In the genomic region with DNA sequence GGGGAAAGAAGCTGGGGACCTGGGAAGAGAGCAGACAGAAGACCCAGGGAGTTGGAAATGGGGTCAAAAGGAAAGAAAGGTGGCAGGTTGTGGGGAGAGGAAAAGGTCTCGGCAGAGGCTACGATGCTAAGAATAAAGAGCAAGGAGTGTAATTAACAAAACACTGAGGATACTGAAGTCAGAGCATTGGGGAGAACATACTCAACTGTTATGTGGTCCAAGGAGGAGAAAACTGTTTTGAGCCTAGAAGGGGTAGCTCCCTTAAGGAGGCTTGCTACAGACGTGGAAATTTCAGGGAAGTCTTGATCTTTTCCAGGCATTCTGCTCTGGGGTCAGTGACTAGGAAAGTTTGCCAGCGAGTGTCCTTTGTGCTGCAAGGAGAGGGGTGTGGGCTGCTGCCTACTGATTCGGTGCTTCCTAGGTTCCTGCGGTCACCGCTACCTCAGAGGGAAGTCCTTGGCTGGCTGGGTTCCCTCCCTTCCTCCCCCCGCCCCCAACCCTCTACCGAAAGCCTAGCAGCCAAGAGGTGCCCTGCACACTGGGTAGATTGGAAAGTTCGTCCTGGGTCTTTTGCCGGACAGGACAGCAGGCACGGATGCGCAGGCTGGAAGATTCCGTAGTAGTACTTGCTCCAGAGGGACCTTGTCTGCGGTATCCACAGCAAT, we compare ENCODE assay signal across 8 mouse cellular contexts. TPM values are rescaled to one million over a fixed set of nuclear protein-coding genes. Genes with fewer than 3 reads are reported as not detected.
DNase-seq lines count a peak whose midpoint lies in the region; ATAC-seq lines count a peak whose summit lies in the region.

No protein-coding gene starts in this region.

- H3K36me3 ChIP-seq in intestine, embryonic 14.5 days (ENCODE audit: control insufficient read depth, insufficient read depth, low read length): no peaks in the 10 kb centered on the region
- H3K36me3 ChIP-seq in neural tube, embryonic 12.5 days: no peaks in the 10 kb centered on the region

- ATAC-seq in intestine, embryonic 14.5 days (replicated peaks; ENCODE audit: low FRiP score, low TSS enrichment, low read depth): no peak
- ATAC-seq in neural tube, embryonic 12.5 days (ENCODE audit: low FRiP score, low read depth): peak; percentile 17
- ATAC-seq in CD4-positive, CD25-positive, alpha-beta regulatory T cell, adult 4 months: no peak

- H3K9ac ChIP-seq in intestine, embryonic 14.5 days (ENCODE audit: low read length): no peak overlapping the region
- peak overlapping the region; percentile 90 for H3K9ac ChIP-seq in neural tube, embryonic 12.5 days

- DNase-seq in heart, adult 11 months: peak; percentile 50
- no peak for DNase-seq in heart, adult 18-20 months
- DNase-seq in ES-CJ7 (ENCODE audit: low read depth, low spot score): peak; percentile 5
- DNase-seq in embryo, embryonic 11 days: peak; percentile 51
- peak; percentile 52 for DNase-seq in intestine, embryonic 14.5 days (ENCODE audit: low spot score)
- no peak for DNase-seq in layer of hippocampus, postnatal 36 days

- no peak overlapping the region for H3K27ac ChIP-seq in intestine, embryonic 14.5 days (ENCODE audit: low read depth)
- peak overlapping the region; percentile 81 for H3K27ac ChIP-seq in neural tube, embryonic 12.5 days

- H3K27me3 ChIP-seq in intestine, embryonic 14.5 days (replicated peaks; ENCODE audit: control insufficient read depth, insufficient read depth, low read length): peaks cover 23% of the 10 kb centered on the region
- no peaks in the 10 kb centered on the region for H3K27me3 ChIP-seq in neural tube, embryonic 12.5 days (replicated peaks)

- H3K9me3 ChIP-seq in intestine, embryonic 14.5 days (ENCODE audit: control insufficient read depth, low read length): no peaks in the 10 kb centered on the region
- H3K9me3 ChIP-seq in neural tube, embryonic 12.5 days: no peaks in the 10 kb centered on the region

- H3K4me1 ChIP-seq in intestine, embryonic 14.5 days (replicated peaks; ENCODE audit: control insufficient read depth, insufficient read depth, low read length): no peaks in the 10 kb centered on the region; the same call in 1 of the 2 replicates
- peaks cover 21% of the 10 kb centered on the region for H3K4me1 ChIP-seq in neural tube, embryonic 12.5 days

- WGBS in intestine, embryonic 14.5 days: 3% methylated on average over 15 of the region's 15 CpGs
- under 1% methylated on average over 15 of the region's 15 CpGs for WGBS in neural tube, embryonic 12.5 days

- peak overlapping the region; percentile 55 for H3K4me3 ChIP-seq in intestine, embryonic 14.5 days (ENCODE audit: low read depth, low read length)
- H3K4me3 ChIP-seq in neural tube, embryonic 12.5 days: peak overlapping the region; percentile 88

- peak overlapping the region; percentile 96 for H3K4me2 ChIP-seq in intestine, embryonic 14.5 days (ENCODE audit: low read length)
- peak overlapping the region; percentile 65 for H3K4me2 ChIP-seq in neural tube, embryonic 12.5 days (replicated peaks)

RNA-seq across cellular contexts. Expression of a gene that starts 1.2 kb away (rescaled TPM):
- under 1 TPM; 0.08 to 0.22 TPM for total RNA-seq in heart, adult 18-20 months (2021)
- 6.3 and 6.4 TPM in 2 replicates for polyA plus RNA-seq in intestine, embryonic 14.5 days (2014; fragmentation: Nextera tagmentation; extraction: Ambion mirVana)
- 104 and 119 TPM in 2 replicates for polyA plus RNA-seq in neural tube, embryonic 12.5 days (2016; fragmentation: Nextera tagmentation; extraction: Ambion mirVana)
- 100 to 1,000 TPM; 101 to 114 TPM for total RNA-seq in layer of hippocampus, postnatal 36 days (2021)
- polyA plus RNA-seq in CD4-positive, CD25-positive, alpha-beta regulatory T cell, adult 4 months (2017; shearing (Covaris generic)): not detected

Comparison
In these comparisons a context has a peak if more than half of its experiments do, and no peak if none do; other contexts are left out.
1. DNase-seq: peak in heart, adult 11 months (single experiment), ES-CJ7 (single experiment), embryo, embryonic 11 days (single experiment) and intestine, embryonic 14.5 days (single experiment); none in heart, adult 18-20 months (0 of 2) and layer of hippocampus, postnatal 36 days (0 of 2).
2. RNA of a gene that starts 1.2 kb away (polyA plus RNA-seq): 104 to 119 TPM in neural tube, embryonic 12.5 days; 6.3 to 6.4 TPM in intestine, embryonic 14.5 days and not detected in CD4-positive, CD25-positive, alpha-beta regulatory T cell, adult 4 months; every median in the first group is over 10 times any median in the second.